Mouse (Mus musculus): ENCODE measurements around the gene Pmfbp1. TPM values are rescaled to one million over a fixed set of nuclear protein-coding genes. Genes with fewer than 3 reads are reported as not detected.

Pmfbp1 gene
- polyA plus RNA-seq, 1 experiment from 2014 or later = not detected

DNA sequence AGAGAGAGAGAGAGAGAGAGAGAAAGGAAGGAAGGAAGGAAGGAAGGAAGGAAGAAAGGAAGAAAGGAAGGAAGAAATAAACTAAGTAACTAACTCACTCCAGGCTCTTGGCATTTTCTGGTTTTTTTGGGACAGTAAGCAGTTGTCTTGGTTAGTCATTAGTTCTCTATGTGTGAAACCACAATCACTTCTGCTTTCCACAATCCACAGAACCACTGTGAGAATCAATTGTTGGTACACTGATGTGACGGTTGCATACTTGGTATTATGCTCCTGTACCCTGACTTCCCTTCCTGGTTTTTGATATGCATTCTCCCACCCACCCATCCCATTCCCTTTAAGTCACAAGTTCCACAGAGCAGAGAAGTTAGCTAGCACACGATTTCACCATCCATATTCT, 70.1 kb downstream of the Pmfbp1 start:
- peaks cover 31% of the 10 kb centered on the region for H3K4me1 ChIP-seq (replicated peaks)
- H3K4me2 ChIP-seq = peak overlapping the region; percentile 84
- peaks cover 38% of the 10 kb centered on the region for H3K36me3 ChIP-seq (replicated peaks)
- no peak overlapping the region for H3K27ac ChIP-seq (replicated peaks)
- H3K4me3 ChIP-seq (replicated peaks) = peak overlapping the region; percentile 89
- no peaks in the 10 kb centered on the region for H3K9me3 ChIP-seq (replicated peaks)
- no peak overlapping the region for H3K9ac ChIP-seq
- ATAC-seq (ENCODE audit: insufficient read depth) = no peak
- WGBS (ENCODE audit: insufficient replicate concordance) = 28% methylated on average over 2 of the region's 2 CpGs
- no peaks in the 10 kb centered on the region for H3K27me3 ChIP-seq

DNA sequence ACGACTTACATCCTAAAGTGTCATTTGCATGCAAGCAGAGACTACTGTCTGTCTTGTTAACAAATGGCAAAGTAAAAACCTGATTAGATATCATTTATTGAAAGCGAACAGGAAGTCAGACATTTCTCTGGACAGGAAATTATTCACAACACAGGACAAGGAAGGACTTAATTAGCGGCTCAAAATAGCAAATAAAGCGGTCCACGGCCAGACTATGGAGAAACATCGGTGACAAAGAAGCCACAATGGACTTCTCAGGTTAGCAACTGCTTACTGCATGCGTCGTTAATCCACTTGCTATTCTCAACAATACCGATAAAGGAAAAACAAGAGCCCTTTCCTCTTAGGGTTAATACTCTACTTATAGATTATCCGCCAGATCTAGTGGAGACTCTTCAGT, 70.9 kb downstream of the Pmfbp1 start:
- ATAC-seq (ENCODE audit: insufficient read depth) = no peak
- H3K4me1 ChIP-seq (replicated peaks) = peaks cover 31% of the 10 kb centered on the region
- H3K4me2 ChIP-seq = peak overlapping the region; percentile 84
- WGBS (ENCODE audit: insufficient replicate concordance) = 3% methylated on average over 10 of the region's 10 CpGs
- H3K4me3 ChIP-seq (replicated peaks) = peak overlapping the region; percentile 89
- H3K27me3 ChIP-seq = no peaks in the 10 kb centered on the region
- H3K9ac ChIP-seq = peak overlapping the region; percentile 92
- peak overlapping the region; percentile 94 for H3K27ac ChIP-seq (replicated peaks)
- H3K9me3 ChIP-seq (replicated peaks) = no peaks in the 10 kb centered on the region
- H3K36me3 ChIP-seq (replicated peaks) = peaks cover 33% of the 10 kb centered on the region

DNA sequence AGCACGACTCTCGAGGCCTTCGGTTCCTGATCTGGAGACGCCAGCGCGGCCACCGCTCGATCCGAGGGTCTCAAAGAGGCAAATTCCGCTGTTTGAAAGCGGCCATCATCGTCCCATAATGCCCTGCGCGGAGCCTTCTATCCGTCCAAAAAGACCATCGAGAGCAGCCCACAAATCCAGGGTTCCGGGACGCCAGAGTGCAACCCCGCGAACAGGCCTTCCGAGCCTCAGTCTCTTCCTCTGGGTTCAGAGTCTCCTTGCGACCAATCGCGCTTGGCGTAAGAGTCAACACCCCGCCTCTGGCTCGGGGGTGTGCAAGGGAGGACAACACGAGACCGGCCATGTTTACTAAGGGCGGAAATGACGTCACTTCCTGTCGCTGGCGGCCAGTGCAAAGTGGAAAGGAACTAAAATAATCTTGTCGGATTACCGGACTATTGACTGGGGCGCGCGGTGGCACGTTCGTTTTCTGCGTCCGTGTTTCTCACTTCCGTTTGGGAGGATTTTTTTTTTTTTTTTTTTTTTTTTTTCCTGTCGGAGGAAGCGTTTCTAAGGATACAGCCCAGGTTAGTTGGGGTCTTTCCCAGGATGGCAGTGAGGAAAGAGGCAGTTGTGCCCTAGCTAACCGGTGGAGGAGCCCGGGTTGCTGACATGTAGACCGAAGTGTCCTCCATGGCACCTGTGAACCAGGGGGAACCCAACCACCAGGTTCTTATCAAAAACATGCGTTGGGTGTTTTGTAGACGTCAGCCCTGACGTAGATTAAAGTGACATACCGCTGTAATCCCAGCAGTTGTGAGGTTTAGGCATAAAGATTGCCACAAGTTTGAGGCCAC, 71.9 kb downstream of the Pmfbp1 start, which contains the start of the genes Dhx38 and Txnl4b:
Dhx38 (minus strand) TSS at position 364 of the 836 bp plus-strand sequence.
Txnl4b (plus strand) TSS at position 395 of the 836 bp plus-strand sequence.
- under 1% methylated on average over 52 of the region's 52 CpGs for WGBS (ENCODE audit: insufficient replicate concordance)
- peaks cover 31% of the 10 kb centered on the region for H3K4me1 ChIP-seq (replicated peaks)

DNA sequence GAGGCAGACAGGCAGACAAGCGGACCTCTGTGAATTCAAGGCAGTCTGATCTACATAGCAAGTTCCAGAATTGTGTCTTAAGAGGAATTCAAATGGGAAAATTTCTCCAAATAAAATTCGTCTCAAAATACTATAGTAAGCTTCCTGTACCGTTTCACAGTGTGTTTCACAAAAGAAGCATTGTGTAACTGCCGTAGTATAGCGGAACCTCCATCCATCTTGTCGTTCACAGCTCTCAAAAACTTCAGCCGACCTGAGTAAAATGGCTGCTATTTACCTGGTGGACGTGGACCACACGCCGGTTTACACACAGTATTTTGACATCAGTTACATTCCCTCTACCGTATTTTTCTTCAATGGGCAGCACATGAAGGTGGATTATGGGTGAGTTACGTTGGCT, 77.3 kb downstream of the Pmfbp1 start:
- H3K27ac ChIP-seq (replicated peaks) = no peak overlapping the region
- ATAC-seq (ENCODE audit: insufficient read depth) = no peak
- H3K27me3 ChIP-seq = no peaks in the 10 kb centered on the region
- no peak overlapping the region for H3K4me3 ChIP-seq (replicated peaks)
- 76% methylated on average over 12 of the region's 12 CpGs for WGBS (ENCODE audit: insufficient replicate concordance)
- H3K4me1 ChIP-seq (replicated peaks) = peaks cover 9% of the 10 kb centered on the region
- no peak overlapping the region for H3K9ac ChIP-seq
- no peaks in the 10 kb centered on the region for H3K9me3 ChIP-seq (replicated peaks)
- H3K4me2 ChIP-seq = no peak overlapping the region
- peaks cover 21% of the 10 kb centered on the region for H3K36me3 ChIP-seq (replicated peaks)

More for the DNA sequence above, 71.9 kb downstream of the Pmfbp1 start, which contains the start of the genes Dhx38 and Txnl4b:
- H3K4me2 ChIP-seq = peak within 1 kb of the TSS; percentile 84
- no peaks in the 10 kb centered on the region for H3K27me3 ChIP-seq
- peak within 1 kb of the TSS; percentile 92 for H3K9ac ChIP-seq
- H3K9me3 ChIP-seq (replicated peaks) = no peaks in the 10 kb centered on the region
- H3K4me3 ChIP-seq (replicated peaks) = peak within 1 kb of the TSS; percentile 89
- H3K36me3 ChIP-seq (replicated peaks) = peaks cover 26% of the 10 kb centered on the region
- peak within 1 kb of the TSS; percentile 94 for H3K27ac ChIP-seq (replicated peaks)
- peak; percentile 99 for ATAC-seq (ENCODE audit: insufficient read depth)

DNA sequence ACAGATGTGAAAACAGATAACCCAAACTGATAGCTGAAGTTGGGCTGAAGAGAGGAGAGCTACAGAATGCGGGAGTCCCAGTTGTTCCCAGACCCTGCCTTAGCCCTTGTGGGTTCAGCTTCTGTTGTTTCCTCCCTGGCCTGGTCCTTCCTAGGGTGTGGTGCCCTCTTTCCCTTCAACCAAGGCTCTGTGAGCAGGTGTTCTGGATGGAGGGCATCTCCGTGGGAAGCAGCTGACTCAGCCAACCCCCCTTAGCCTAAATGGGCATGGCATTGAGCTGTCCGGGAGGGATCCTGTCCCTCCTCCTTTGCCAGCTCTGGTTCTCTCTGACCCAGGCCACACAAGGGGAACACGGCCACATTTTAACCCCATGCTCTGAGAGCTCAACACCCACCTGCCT, 82.5 kb downstream of the Pmfbp1 start:
- no peaks in the 10 kb centered on the region for H3K27me3 ChIP-seq
- 0 out of 2 replicates have a peak, but pooled peaks cover 3% of the 10 kb centered on the region for H3K4me1 ChIP-seq (replicated peaks)
- no peak overlapping the region for H3K4me2 ChIP-seq
- H3K27ac ChIP-seq (replicated peaks) = no peak overlapping the region
- peaks cover 14% of the 10 kb centered on the region for H3K36me3 ChIP-seq (replicated peaks)
- ATAC-seq (ENCODE audit: insufficient read depth) = no peak
- 67% methylated on average over 4 of the region's 4 CpGs for WGBS (ENCODE audit: insufficient replicate concordance)
- H3K9me3 ChIP-seq (replicated peaks) = no peaks in the 10 kb centered on the region
- peak overlapping the region; percentile 38 for H3K4me3 ChIP-seq (replicated peaks)
- H3K9ac ChIP-seq = peak overlapping the region; percentile 11; the same call in 1 of the 2 replicates

DNA sequence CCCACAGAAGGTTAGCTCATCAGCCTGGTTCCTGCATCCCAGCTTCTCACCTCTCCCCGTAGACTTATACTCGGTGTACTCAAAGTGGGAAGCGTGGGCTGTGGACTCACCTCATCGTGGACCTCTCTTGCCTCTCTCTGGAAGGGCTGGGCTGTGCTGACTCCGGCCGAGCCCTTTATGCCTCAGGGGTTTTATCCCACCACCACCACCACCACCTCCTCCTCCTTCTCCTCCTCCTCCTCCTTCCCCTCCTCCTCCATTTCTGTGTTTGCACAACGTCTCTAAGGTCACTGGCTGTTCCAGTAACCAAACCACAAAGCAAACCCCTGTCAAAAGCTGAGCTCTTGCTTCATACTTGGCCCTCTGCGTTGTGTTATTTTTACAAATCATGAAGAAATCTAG, 85.1 kb downstream of the Pmfbp1 start, which contains the start of gene Hp:
Hp (minus strand) TSS at position 273 of the 402 bp plus-strand sequence.
- H3K36me3 ChIP-seq (replicated peaks) = peaks cover 7% of the 10 kb centered on the region
- H3K27ac ChIP-seq (replicated peaks) = peak within 1 kb of the TSS; percentile 64
- H3K4me3 ChIP-seq (replicated peaks) = peak within 1 kb of the TSS; percentile 38
- H3K4me1 ChIP-seq (replicated peaks) = 0 out of 2 replicates have a peak, but pooled peaks cover 3% of the 10 kb centered on the region
- WGBS (ENCODE audit: insufficient replicate concordance) = 32% methylated on average over 8 of the region's 8 CpGs
- no peak within 1 kb of the TSS for H3K9ac ChIP-seq
- no peaks in the 10 kb centered on the region for H3K27me3 ChIP-seq
- H3K9me3 ChIP-seq (replicated peaks) = no peaks in the 10 kb centered on the region
- peak within 1 kb of the TSS; percentile 10 for H3K4me2 ChIP-seq
- peak; percentile 53 for ATAC-seq (ENCODE audit: insufficient read depth)

DNA sequence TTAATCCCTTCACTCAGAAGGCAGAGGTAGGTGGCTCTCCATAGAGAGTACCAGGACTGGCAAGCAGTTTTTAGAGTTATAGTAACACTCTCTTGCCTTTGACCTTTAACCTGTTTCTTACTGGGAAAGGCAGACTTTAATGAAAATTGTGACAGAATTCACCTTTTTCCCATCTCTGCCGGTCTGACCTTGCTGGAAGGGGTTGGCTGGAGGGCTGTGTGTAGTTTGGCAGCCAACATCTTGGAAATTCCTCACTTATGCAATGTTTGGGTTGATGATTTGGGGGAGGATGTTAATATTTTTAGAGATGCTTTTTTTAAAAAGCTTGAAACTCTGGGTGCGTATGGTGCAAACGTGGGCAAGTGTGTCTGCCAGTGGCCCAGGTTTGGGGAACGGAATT, 90.5 kb downstream of the Pmfbp1 start:
- Histone ChIP-seq H3K9ac (no peak overlapping the region), H3K9me3 (replicated peaks) (no peaks in the 10 kb centered on the region), H3K27ac (replicated peaks) (peak overlapping the region; percentile 45), H3K4me2 (no peak overlapping the region), H3K36me3 (replicated peaks) (no peaks in the 10 kb centered on the region), H3K27me3 (no peaks in the 10 kb centered on the region), H3K4me3 (replicated peaks) (no peak overlapping the region), H3K4me1 (replicated peaks) (peaks cover 16% of the 10 kb centered on the region; the same call in 1 of the 2 replicates)
- WGBS (ENCODE audit: insufficient replicate concordance) = 68% methylated on average over 4 of the region's 4 CpGs
- no peak for ATAC-seq (ENCODE audit: insufficient read depth)

DNA sequence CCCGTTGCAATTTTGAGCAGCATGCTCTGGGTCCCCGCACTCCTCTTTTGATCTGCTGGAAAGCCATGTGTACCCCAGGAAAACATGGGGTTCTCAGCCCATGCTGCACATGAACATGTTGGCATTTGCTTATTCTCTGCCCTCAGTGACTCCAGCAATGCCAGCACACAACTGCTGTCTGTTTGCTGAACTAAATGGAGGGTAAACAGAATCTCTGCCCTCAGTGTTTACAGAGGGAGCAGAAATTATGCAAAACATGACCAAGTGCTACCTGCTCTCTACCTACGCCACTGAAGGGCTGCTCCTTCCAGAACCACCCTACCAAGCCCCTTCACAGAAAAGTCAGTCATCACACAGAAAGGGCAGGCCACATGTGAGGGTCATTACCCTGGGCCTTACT, 91.0 kb downstream of the Pmfbp1 start:
- ATAC-seq (ENCODE audit: insufficient read depth) = no peak
- Histone ChIP-seq H3K4me3 (replicated peaks) (no peak overlapping the region), H3K9me3 (replicated peaks) (no peaks in the 10 kb centered on the region), H3K27ac (replicated peaks) (peak overlapping the region; percentile 45), H3K36me3 (replicated peaks) (no peaks in the 10 kb centered on the region), H3K4me2 (no peak overlapping the region), H3K4me1 (replicated peaks) (peaks cover 13% of the 10 kb centered on the region; the same call in 1 of the 2 replicates), H3K9ac (no peak overlapping the region), H3K27me3 (no peaks in the 10 kb centered on the region)
- WGBS (ENCODE audit: insufficient replicate concordance) = 62% methylated on average over 3 of the region's 3 CpGs

DNA sequence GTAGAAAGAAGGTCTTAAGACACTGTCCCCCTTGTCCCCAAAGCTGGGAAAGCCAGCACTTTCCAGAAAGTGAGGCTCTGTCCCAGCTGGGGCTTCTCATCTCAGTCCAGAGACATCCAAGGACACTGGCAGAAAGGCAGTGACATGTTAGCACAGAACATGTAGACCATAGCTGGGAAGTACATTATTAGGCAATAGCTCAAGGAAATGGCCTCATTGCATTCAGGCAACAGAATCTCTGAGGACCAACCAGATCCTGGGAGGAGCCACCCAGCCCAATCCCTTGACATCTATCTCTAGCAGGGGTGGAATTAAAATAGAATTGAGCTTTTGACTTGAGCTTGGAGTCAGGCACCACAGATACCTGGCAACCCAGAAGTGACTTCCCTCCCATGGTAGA, 91.8 kb downstream of the Pmfbp1 start:
- H3K9me3 ChIP-seq (replicated peaks) = no peaks in the 10 kb centered on the region
- H3K36me3 ChIP-seq (replicated peaks) = no peaks in the 10 kb centered on the region
- H3K4me3 ChIP-seq (replicated peaks) = no peak overlapping the region
- H3K4me2 ChIP-seq = no peak overlapping the region
- ATAC-seq (ENCODE audit: insufficient read depth) = no peak
- H3K9ac ChIP-seq = no peak overlapping the region
- H3K27me3 ChIP-seq = no peaks in the 10 kb centered on the region
- peaks cover 13% of the 10 kb centered on the region; the same call in 1 of the 2 replicates for H3K4me1 ChIP-seq (replicated peaks)
- H3K27ac ChIP-seq (replicated peaks) = peak overlapping the region; percentile 45

DNA sequence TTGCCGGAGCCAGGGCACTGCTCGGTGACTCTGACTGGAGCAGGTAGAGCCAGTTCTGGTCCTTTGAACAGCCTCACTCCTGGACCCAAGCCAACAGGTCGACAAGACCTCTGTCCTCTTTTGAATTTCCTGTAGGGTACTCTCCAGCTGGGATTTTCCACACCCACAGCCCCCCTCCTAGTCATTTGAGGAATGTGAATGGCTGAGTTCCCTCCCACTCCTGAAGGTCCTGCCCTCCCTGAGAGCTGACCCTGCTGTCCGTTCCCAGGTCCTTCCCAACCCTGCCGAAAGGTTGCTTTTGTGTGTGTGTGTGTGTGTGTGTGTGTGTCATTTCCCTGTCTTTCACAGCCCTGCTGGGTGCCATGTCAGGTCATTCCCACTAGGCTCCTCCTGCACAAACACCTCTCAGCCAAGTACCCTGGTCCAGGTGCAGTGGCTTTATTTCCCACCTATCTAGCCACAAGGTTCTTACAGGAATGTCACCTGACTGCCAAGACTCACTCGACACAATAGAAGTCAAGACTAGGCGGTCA, 93.2 kb downstream of the Pmfbp1 start:
- WGBS (ENCODE audit: insufficient replicate concordance) = 44% methylated on average over 7 of the region's 7 CpGs
- no peak overlapping the region for H3K4me3 ChIP-seq (replicated peaks)
- H3K27ac ChIP-seq (replicated peaks) = peak overlapping the region; percentile 33
- H3K4me1 ChIP-seq (replicated peaks) = peaks cover 19% of the 10 kb centered on the region; the same call in 1 of the 2 replicates
- H3K36me3 ChIP-seq (replicated peaks) = no peaks in the 10 kb centered on the region
- H3K27me3 ChIP-seq = no peaks in the 10 kb centered on the region
- peak; percentile 67 for ATAC-seq (ENCODE audit: insufficient read depth)
- no peak overlapping the region for H3K9ac ChIP-seq
- no peak overlapping the region for H3K4me2 ChIP-seq
- no peaks in the 10 kb centered on the region for H3K9me3 ChIP-seq (replicated peaks)

DNA sequence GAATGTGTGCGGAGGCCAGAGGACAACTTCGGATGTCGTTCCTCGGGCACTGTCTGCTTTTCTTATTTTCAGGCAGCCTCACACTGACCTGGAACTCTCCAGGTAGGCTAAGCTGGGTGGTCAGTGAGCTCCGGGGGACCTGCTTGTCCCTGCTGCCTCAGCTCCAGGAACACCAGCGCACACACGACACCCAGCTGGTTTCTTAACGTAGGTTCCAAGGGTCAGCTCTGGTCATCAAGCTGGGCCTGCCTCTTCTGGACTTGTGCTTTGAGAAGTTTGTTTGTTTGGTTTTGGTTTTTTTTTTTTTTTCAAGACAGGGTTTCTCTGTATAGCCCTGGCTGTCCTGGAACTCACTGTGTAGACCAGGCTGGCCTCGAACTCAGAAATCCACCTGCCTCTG, 97.1 kb downstream of the Pmfbp1 start:
- no peak overlapping the region for H3K4me3 ChIP-seq (replicated peaks)
- WGBS (ENCODE audit: insufficient replicate concordance) = 80% methylated on average over 9 of the region's 9 CpGs
- H3K9me3 ChIP-seq (replicated peaks) = no peaks in the 10 kb centered on the region
- peaks cover 18% of the 10 kb centered on the region for H3K36me3 ChIP-seq (replicated peaks)
- no peaks in the 10 kb centered on the region for H3K27me3 ChIP-seq
- no peak overlapping the region for H3K9ac ChIP-seq
- H3K27ac ChIP-seq (replicated peaks) = no peak overlapping the region
- H3K4me2 ChIP-seq = no peak overlapping the region
- ATAC-seq (ENCODE audit: insufficient read depth) = no peak
- peaks cover 8% of the 10 kb centered on the region; the same call in 1 of the 2 replicates for H3K4me1 ChIP-seq (replicated peaks)
